Mouse (Mus musculus) myocyte (in vitro differentiated cells): ENCODE data around the gene Clca1.

Experiments
- CEBPB ChIP-seq: IDR thresholded peaks from 2 replicates; pipeline ENCODE4 v1.6.1; 2011; ENCODE audit warnings: mild to moderate bottlenecking, moderate library complexity; ENCODE audit not compliant: poor library complexity, insufficient read depth, severe bottlenecking
- E2F4 ChIP-seq: IDR thresholded peaks from one replicate; pipeline ENCODE4 v1.6.1; 2011; ENCODE audit warnings: mild to moderate bottlenecking, control low read depth, moderate library complexity; ENCODE audit not compliant: insufficient read depth
- MAX ChIP-seq: IDR thresholded peaks from one replicate; pipeline ENCODE4 v1.6.1; 2011; ENCODE audit warnings: low read depth, mild to moderate bottlenecking, control low read depth
- MYOD1 ChIP-seq, 3 experiments: IDR thresholded peaks; one replicate each; pipeline ENCODE4 v1.6.1; 2011; ENCODE audit warnings: control low read depth in 2 of 3, low read depth in 2 of 3, mild to moderate bottlenecking in 2 of 3, moderate library complexity in 1 of 3; ENCODE audit not compliant: insufficient read length in 2 of 3, control insufficient read depth in 1 of 3
- MYOG ChIP-seq, 3 experiments: IDR thresholded peaks; one replicate each; pipeline ENCODE4 v1.6.1; 2011; ENCODE audit warnings: control low read depth in 2 of 3, low read depth in 2 of 3, mild to moderate bottlenecking in 2 of 3; ENCODE audit not compliant: insufficient read length in 2 of 3, control insufficient read depth in 1 of 3, insufficient read depth in 1 of 3
- POLR2A ChIP-seq: IDR thresholded peaks from one replicate; pipeline ENCODE4 v1.6.1; 2011; ENCODE audit warnings: low read depth, mild to moderate bottlenecking, control low read depth, moderate library complexity; ENCODE audit not compliant: insufficient read length
- POLR2AphosphoS2 ChIP-seq: IDR thresholded peaks from one replicate; pipeline ENCODE4 v1.6.1; 2011; ENCODE audit warnings: low read depth, control low read depth; ENCODE audit not compliant: insufficient read length
- SRF ChIP-seq: IDR thresholded peaks from one replicate; pipeline ENCODE4 v1.6.1; 2011; ENCODE audit warnings: low read depth; ENCODE audit not compliant: control insufficient read depth, insufficient read length
- TCF12 ChIP-seq: IDR thresholded peaks from one replicate; pipeline ENCODE4 v1.6.1; 2011; ENCODE audit warnings: mild to moderate bottlenecking, control low read depth; ENCODE audit not compliant: poor library complexity, insufficient read depth, severe bottlenecking
- TCF3 ChIP-seq: IDR thresholded peaks from one replicate; pipeline ENCODE4 v1.6.1; 2011; ENCODE audit warnings: low read depth, control low read depth; ENCODE audit not compliant: insufficient read length
- USF1 ChIP-seq: IDR thresholded peaks from one replicate; pipeline ENCODE4 v1.6.1; 2011; ENCODE audit warnings: low read depth, mild to moderate bottlenecking, control low read depth, moderate library complexity

- no peak for TF ChIP-seq POLR2A
- TF ChIP-seq CEBPB: no peak
- TF ChIP-seq MAX: no peak
- no peak for TF ChIP-seq USF1
- TF ChIP-seq TCF12: no peak
- no peak for TF ChIP-seq TCF3
- no peak for TF ChIP-seq POLR2AphosphoS2
- TF ChIP-seq E2F4: no peak
- TF ChIP-seq MYOG (IDR thresholded peaks at IDR 0.05; ENCODE audit: control insufficient read depth in 1 of 3, insufficient read depth in 1 of 3, insufficient read length in 2 of 3, low read depth in 2 of 3): no peak
- no peak for TF ChIP-seq SRF
- TF ChIP-seq MYOD1 (IDR thresholded peaks at IDR 0.05; ENCODE audit: control insufficient read depth in 1 of 3, insufficient read length in 2 of 3, low read depth in 2 of 3): no peak
These were observed at the start of gene Clca1 for GRCm38 (mm10) chr3:145032676-145033075.
